Mouse (Mus musculus): ENCODE data around the gene Cst6.

DNA sequence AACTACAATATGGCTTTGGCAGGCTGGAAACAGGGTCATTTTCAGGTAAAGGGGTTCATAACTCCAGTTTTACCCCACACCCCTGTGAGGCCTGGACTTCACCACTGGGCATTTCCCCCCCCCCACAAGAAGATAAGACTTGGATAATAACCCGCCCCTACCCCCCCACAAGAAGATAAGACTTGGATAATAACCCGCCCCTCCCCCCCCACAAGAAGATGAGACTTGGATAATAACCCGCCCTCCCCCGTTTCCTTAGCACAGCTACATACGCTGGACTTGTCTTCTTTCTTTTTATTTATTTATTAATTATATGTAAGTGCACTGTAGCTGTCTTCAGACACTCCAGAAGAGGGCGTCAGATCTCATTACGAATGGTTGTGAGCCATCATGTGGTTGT, 40.3 kb downstream of the Cst6 start:
- TF ChIP-seq POLR2A (IDR thresholded peaks at IDR 0.05; ENCODE audit: low read depth, low read length) (no peak), CTCF (conservative IDR thresholded peaks at IDR 0.05; ENCODE audit: insufficient read depth, insufficient read length, low read depth, low read length) (no peak)
